Mouse (Mus musculus) ES-E14 (cell line): ENCODE measurements around the gene Rgl3. TPM values are rescaled to one million over a fixed set of nuclear protein-coding genes. Genes with fewer than 3 reads are reported as not detected.

Experiments used
- DNase-seq: peaks from one replicate; pipeline ENCODE4 v3.0.0-alpha.2; 2013; ENCODE audit warnings: low read depth, low spot score
- H3K27ac ChIP-seq: 2 replicates; pipeline ENCODE4 v1.5.1; 2012; ENCODE audit warnings: low read depth, mild to moderate bottlenecking, low read length, moderate library complexity, mixed read lengths; ENCODE audit not compliant: poor library complexity, insufficient read depth, severe bottlenecking
- H3K36me3 ChIP-seq: 2 replicates; pipeline ENCODE4 v1.6.1; 2012; ENCODE audit warnings: mild to moderate bottlenecking, low read length, moderate library complexity, mixed read lengths; ENCODE audit not compliant: control insufficient read depth, poor library complexity, insufficient read depth, severe bottlenecking
- H3K4me1 ChIP-seq, 2 experiments: fragments of 150-350 bp in 1 of 2; sonication (generic) in 1 of 2; 2 replicates each; pipeline ENCODE4 v1.6.1; 2012; ENCODE audit warnings: low read length in 2 of 2, mild to moderate bottlenecking in 1 of 2, mixed read lengths in 1 of 2; ENCODE audit not compliant: control insufficient read depth in 2 of 2, insufficient read depth in 2 of 2, poor library complexity in 1 of 2
- H3K4me3 ChIP-seq, 2 experiments: fragments of 150-350 bp in 1 of 2; sonication (generic) in 1 of 2; 2 replicates each; pipeline ENCODE4 v1.5.1; 2012; ENCODE audit warnings: low read length in 2 of 2, low read depth in 1 of 2, mild to moderate bottlenecking in 1 of 2, mixed read lengths in 1 of 2; ENCODE audit not compliant: insufficient read depth in 1 of 2, poor library complexity in 1 of 2, severe bottlenecking in 1 of 2
- H3K9ac ChIP-seq: 2 replicates; pipeline ENCODE4 v1.6.1; 2012; ENCODE audit warnings: low read depth, mild to moderate bottlenecking, low read length, mixed read lengths; ENCODE audit not compliant: poor library complexity, insufficient read depth, severe bottlenecking
- H3K9me3 ChIP-seq: fragments of 150-350 bp; sonication (generic); 2 replicates; pipeline ENCODE4 v1.6.1; 2012; ENCODE audit warnings: low read depth, mild to moderate bottlenecking, low read length; ENCODE audit not compliant: control insufficient read depth, insufficient read depth
- CHD2 ChIP-seq: IDR thresholded peaks from 2 replicates; pipeline ENCODE4 v1.6.1; 2014; ENCODE audit warnings: mild to moderate bottlenecking, low read depth, low read length, inconsistent platforms
- HCFC1 ChIP-seq: IDR thresholded peaks from 2 replicates; pipeline ENCODE4 v1.6.1; 2012; ENCODE audit warnings: low read length, inconsistent platforms, borderline replicate concordance; ENCODE audit not compliant: insufficient read depth
- MAFK ChIP-seq: IDR thresholded peaks from 2 replicates; pipeline ENCODE4 v1.6.1; 2014; ENCODE audit warnings: mild to moderate bottlenecking, low read depth, low read length, inconsistent platforms; ENCODE audit not compliant: insufficient read depth
- ZC3H11A ChIP-seq: IDR thresholded peaks from 2 replicates; pipeline ENCODE4 v1.6.1; 2012; ENCODE audit warnings: low read depth, mild to moderate bottlenecking, inconsistent platforms, low read length, borderline replicate concordance
- ZNF384 ChIP-seq: IDR thresholded peaks from 2 replicates; pipeline ENCODE4 v1.6.1; 2012; ENCODE audit warnings: low read depth, low read length, inconsistent platforms
- in situ Hi-C, 2 experiments: fragments of 600-800 bp; cut with MboI; formaldehyde crosslinking; loops; one replicate each; pipeline ENCODE4 v1.15.1; 2025; ENCODE audit warnings: low sequenced_read_pairs in 2 of 2, inconsistent platforms in 1 of 2; ENCODE audit not compliant: unreplicated experiment in 2 of 2
- total RNA-seq: library from RNA; depleted of rRNA; stranded (reverse); fragments of 300-350 nt; gene quantifications from 2 replicates; pipeline ENCODE4 v1.2.3, GENCODE M21; 2012

Gene Rgl3
- total RNA-seq, 1 experiment: 0.27 TPM

DNA sequence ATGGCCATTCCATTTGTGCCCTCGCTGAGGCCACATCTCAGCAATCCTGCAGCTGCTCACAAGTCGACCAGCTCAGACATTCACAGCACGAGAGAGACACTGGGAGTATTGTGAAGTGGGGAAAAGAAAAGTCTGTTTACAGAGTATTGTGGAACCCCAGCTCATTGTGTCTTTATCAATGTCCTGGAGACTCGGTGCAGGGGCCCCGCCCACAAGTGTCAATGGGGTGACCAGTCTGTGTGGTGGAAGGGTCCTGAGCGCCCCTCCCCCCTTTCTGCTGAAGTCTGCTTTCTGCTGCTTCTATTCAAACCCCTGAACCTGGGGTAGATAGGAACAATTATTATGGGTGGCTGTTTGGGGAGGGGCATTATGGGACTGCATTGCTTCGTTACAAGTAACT is 39.2 kb upstream of the Rgl3 start:
- Histone ChIP-seq H3K27ac (no peak overlapping the region), H3K4me1 (peaks cover 4 to 10% of the 10 kb centered on the region in 2 experiments; a peak in 3 of 4 replicates), H3K4me3 (no peak overlapping the region), H3K9me3 (no peaks in the 10 kb centered on the region), H3K9ac (no peak overlapping the region), H3K36me3 (no peaks in the 10 kb centered on the region)
- DNase-seq: no peak
- in situ Hi-C loops: no loop called here
- TF ChIP-seq ZNF384: no peak
- TF ChIP-seq MAFK: no peak
- no peak for TF ChIP-seq ZC3H11A
- TF ChIP-seq CHD2: no peak
- no peak for TF ChIP-seq HCFC1

DNA sequence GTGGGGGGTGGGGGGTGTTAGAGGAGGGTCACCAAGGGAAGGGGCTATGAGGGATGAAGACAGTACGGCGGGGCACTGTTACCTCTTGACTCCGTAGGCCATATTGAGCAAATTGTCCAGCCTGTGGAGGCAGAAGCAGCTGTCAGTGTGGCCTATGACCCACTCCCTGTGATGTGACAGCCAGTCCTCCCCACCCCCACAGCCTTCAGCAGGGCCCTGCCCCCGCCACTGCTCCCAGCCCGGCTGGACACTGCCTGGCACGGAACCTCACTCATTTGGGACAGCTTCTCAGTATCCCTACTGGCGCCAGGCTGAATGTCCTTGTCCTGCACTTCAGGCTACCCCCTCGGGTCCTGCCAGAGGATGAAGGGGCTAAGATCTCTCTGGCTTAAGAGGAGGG is 35.3 kb upstream of the Rgl3 start:
- H3K9ac ChIP-seq: no peak overlapping the region
- in situ Hi-C loops: no loop called here
- no peak overlapping the region for H3K4me3 ChIP-seq
- H3K4me1 ChIP-seq: peaks cover 4 to 8% of the 10 kb centered on the region in 2 experiments; a peak in 2 of 4 replicates
- H3K27ac ChIP-seq: no peak overlapping the region
- TF ChIP-seq ZNF384: no peak
- TF ChIP-seq ZC3H11A: no peak
- H3K9me3 ChIP-seq: no peaks in the 10 kb centered on the region
- H3K36me3 ChIP-seq: no peaks in the 10 kb centered on the region
- no peak for DNase-seq

DNA sequence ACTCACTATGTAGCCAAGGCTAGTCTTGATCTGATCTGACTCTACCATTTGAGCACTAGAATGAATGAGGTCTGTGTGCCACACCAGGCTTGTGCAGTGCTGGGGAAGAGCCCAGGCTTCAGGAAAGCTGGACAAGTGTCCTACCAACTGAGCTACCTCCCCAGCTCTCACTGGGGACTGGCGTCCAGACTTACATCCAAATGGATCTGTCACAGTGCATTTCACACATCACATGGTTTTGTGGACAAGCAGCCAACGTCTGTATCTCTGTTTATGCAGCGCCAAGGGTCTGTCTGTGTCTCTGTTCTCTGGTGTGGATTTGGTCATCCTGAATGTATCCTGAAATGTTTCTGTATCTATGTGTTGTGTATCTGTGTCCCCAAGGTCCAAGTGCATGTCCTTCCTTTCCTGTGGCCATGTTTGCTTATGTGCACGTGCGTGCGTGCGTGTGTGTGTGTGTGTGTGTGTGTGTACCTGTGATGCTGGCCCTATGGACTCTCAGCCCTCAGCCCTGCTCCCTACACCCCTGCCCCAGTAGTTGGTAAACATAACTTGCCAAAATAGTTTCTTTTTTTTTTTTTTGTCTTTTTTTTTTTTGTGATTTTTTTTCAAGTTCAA is 28.1 kb upstream of the Rgl3 start:
- DNase-seq: no peak
- H3K9ac ChIP-seq: no peak overlapping the region
- in situ Hi-C loops: no loop called here
- H3K9me3 ChIP-seq: no peaks in the 10 kb centered on the region
- no peak overlapping the region for H3K4me3 ChIP-seq
- TF ChIP-seq ZC3H11A: no peak
- TF ChIP-seq MAFK: no peak
- no peak for TF ChIP-seq CHD2
- peaks cover 3 to 25% of the 10 kb centered on the region in 2 experiments; a peak in 3 of 4 replicates for H3K4me1 ChIP-seq
- H3K27ac ChIP-seq: no peak overlapping the region
- H3K36me3 ChIP-seq: peaks cover 22% of the 10 kb centered on the region

DNA sequence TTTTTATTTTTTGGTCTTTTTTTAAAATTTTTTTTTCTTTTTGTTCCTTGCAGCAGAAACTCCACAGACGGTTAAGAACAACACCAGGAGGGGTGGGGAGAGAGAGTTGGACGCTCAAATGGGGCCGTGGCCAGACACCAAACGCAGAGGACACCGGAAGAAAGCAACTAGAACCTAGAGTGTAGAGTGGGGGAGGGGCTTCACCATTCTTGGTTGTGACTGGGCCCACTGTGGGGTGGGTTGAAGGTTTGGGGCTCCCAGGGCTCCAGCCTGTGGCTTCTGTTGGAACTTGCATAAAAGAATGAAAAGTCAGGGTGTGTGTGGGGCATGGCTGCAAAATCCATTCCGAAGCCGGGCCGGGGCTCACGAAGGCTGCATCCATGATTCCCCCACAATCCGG is 27.0 kb upstream of the Rgl3 start:
- Histone ChIP-seq H3K4me3 (no peak overlapping the region), H3K4me1 (peaks cover 3 to 33% of the 10 kb centered on the region in 2 experiments; a peak in 3 of 4 replicates), H3K36me3 (peaks cover 33% of the 10 kb centered on the region), H3K27ac (no peak overlapping the region), H3K9me3 (no peaks in the 10 kb centered on the region), H3K9ac (no peak overlapping the region)
- no peak for TF ChIP-seq HCFC1
- TF ChIP-seq MAFK: no peak
- no peak for TF ChIP-seq CHD2
- TF ChIP-seq ZC3H11A: no peak
- no peak for TF ChIP-seq ZNF384
- no peak for DNase-seq
- in situ Hi-C loops: no loop called here

DNA sequence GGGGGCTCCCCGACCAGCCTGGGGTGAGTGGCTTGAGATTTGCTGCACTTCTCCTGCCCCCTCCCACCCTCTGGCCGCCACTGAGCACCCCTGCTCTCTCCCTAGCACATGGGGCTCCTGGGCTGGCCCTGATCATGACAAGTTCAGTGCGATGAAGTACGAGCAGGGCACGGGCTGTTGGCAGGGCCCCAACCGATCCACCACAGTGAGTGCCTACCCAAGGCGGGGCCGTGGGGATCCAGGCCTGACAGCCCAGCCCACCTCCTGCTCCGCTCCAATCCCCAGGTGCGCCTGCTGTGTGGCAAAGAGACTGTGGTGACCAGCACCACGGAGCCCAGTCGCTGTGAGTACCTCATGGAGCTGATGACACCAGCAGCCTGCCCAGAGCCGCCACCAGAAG is 23.5 kb upstream of the Rgl3 start:
- H3K27ac ChIP-seq: no peak overlapping the region
- in situ Hi-C loops: no loop called here
- peaks cover 3 to 28% of the 10 kb centered on the region in 2 experiments; a peak in 2 of 4 replicates for H3K4me1 ChIP-seq
- H3K4me3 ChIP-seq: peak overlapping the region in 1 of 2 experiments; percentile 4; a peak in 1 of 4 replicates
- no peak for TF ChIP-seq ZC3H11A
- no peak for TF ChIP-seq HCFC1
- TF ChIP-seq MAFK: no peak
- TF ChIP-seq CHD2: no peak
- TF ChIP-seq ZNF384: no peak
- no peak for DNase-seq
- H3K9me3 ChIP-seq: no peaks in the 10 kb centered on the region
- no peak overlapping the region for H3K9ac ChIP-seq
- H3K36me3 ChIP-seq: peaks cover 65% of the 10 kb centered on the region
